Mouse (Mus musculus): Measurements from ENCODE around the gene Arhgap27.

GRCm38 (mm10) chr11:103361396-103362053, 2.0 kb downstream of the Arhgap27 start:
- no peak for TF ChIP-seq CTCF (IDR thresholded peaks at IDR 0.05; ENCODE audit: low read depth, low read length)
- no peak for TF ChIP-seq POLR2A (IDR thresholded peaks at IDR 0.05; ENCODE audit: insufficient read depth, low read length)
- TF ChIP-seq EP300 (IDR thresholded peaks at IDR 0.05; ENCODE audit: insufficient read depth, low read depth, low read length): no peak
